Mouse (Mus musculus) layer of hippocampus, adult 8-10 months (tissue): ENCODE results near the gene Gna13. TPM values are rescaled to one million over a fixed set of nuclear protein-coding genes. Genes with fewer than 3 reads are reported as not detected.
A peak's percentile ranks its signal among the peaks of the same experiment; 100 is the strongest.
"Not testable (repeated sequence)": the region's sequence is repeated elsewhere in the genome, so short reads cannot be mapped to it uniquely, and the experiment has no call there.

ENCODE experiments used
- DNase-seq, 2 experiments: peaks; one replicate each; pipeline ENCODE4 v3.0.0; 2022; ENCODE audit warnings: low spot score in 2 of 2
- total RNA-seq, 4 experiments: library from RNA; stranded (reverse); gene quantifications; 2 replicates each; pipeline ENCODE4 v1.2.4; 2022

Gna13 gene
- total RNA-seq: 10 to 100 TPM; 56.4 to 69.6 (median 63.0) TPM

GRCm38 (mm10) chr11:109362463-109363190, at the start of gene Gna13:
Gene Gna13, plus strand, starts transcription at chr11:109362831.
- DNase-seq: peak; percentile 85 to 88

GRCm38 (mm10) chr11:109316921-109317320, 45.7 kb upstream of the Gna13 start:
- DNase-seq: peak in 1 of 2 experiments; percentile 50

- no peak for DNase-seq
Measured at GRCm38 (mm10) chr11:109319471-109319870, 43.2 kb upstream of the Gna13 start.

GRCm38 (mm10) chr11:109319946-109320345, 42.7 kb upstream of the Gna13 start:
- DNase-seq: no peak

- peak; percentile 78 to 81 for DNase-seq
Measured at GRCm38 (mm10) chr11:109320361-109320933, 42.2 kb upstream of the Gna13 start.

- no peak for DNase-seq
Measured at GRCm38 (mm10) chr11:109326270-109326669, 36.4 kb upstream of the Gna13 start.

- no peak for DNase-seq
Measured at GRCm38 (mm10) chr11:109327381-109327780, 35.2 kb upstream of the Gna13 start.

GRCm38 (mm10) chr11:109327952-109328351, 34.7 kb upstream of the Gna13 start:
- no peak for DNase-seq

GRCm38 (mm10) chr11:109329331-109329730, 33.3 kb upstream of the Gna13 start:
- DNase-seq: no peak

- no peak for DNase-seq
Measured at GRCm38 (mm10) chr11:109330706-109331393, 31.8 kb upstream of the Gna13 start.

GRCm38 (mm10) chr11:109331424-109331824, 31.2 kb upstream of the Gna13 start:
- peak; percentile 75 to 93 for DNase-seq

- DNase-seq: no peak
Measured at GRCm38 (mm10) chr11:109332722-109333121, 29.9 kb upstream of the Gna13 start.

GRCm38 (mm10) chr11:109334773-109335172, 27.9 kb upstream of the Gna13 start:
- no peak for DNase-seq

- DNase-seq: no peak
Measured at GRCm38 (mm10) chr11:109335890-109336289, 26.7 kb upstream of the Gna13 start.

- DNase-seq: no peak
Measured at GRCm38 (mm10) chr11:109339155-109339938, 23.3 kb upstream of the Gna13 start.

GRCm38 (mm10) chr11:109340541-109340940, 22.1 kb upstream of the Gna13 start:
- no peak for DNase-seq

GRCm38 (mm10) chr11:109342666-109343065, 20.0 kb upstream of the Gna13 start:
- DNase-seq: not testable (repeated sequence)

- no peak for DNase-seq
Measured at GRCm38 (mm10) chr11:109343558-109343957, 19.1 kb upstream of the Gna13 start.

- no peak for DNase-seq
Measured at GRCm38 (mm10) chr11:109343991-109344599, 18.5 kb upstream of the Gna13 start.

GRCm38 (mm10) chr11:109347242-109347959, 15.2 kb upstream of the Gna13 start:
- peak; percentile 67 to 68 for DNase-seq
